Mouse (Mus musculus) C2C12 (cell line): ENCODE data around the gene Gm20518.

Source experiments
- CEBPB ChIP-seq: IDR thresholded peaks from one replicate; pipeline ENCODE4 v1.6.1; 2011; ENCODE audit warnings: low read depth, mild to moderate bottlenecking, control low read depth, moderate library complexity
- CTCF ChIP-seq: IDR thresholded peaks from one replicate; pipeline ENCODE4 v1.5.1; 2011; ENCODE audit not compliant: control insufficient read depth, insufficient read depth, insufficient read length
- MAX ChIP-seq: IDR thresholded peaks from one replicate; pipeline ENCODE4 v1.6.1; 2011; ENCODE audit warnings: mild to moderate bottlenecking, control low read depth
- MYOD1 ChIP-seq: IDR thresholded peaks from one replicate; pipeline ENCODE4 v1.6.1; 2011; ENCODE audit warnings: low read depth; ENCODE audit not compliant: control insufficient read depth, insufficient read length
- MYOG ChIP-seq: IDR thresholded peaks from one replicate; pipeline ENCODE4 v1.6.1; 2011; ENCODE audit not compliant: control insufficient read depth, insufficient read length; ENCODE audit errors: extremely low read depth
- USF1 ChIP-seq: IDR thresholded peaks from one replicate; pipeline ENCODE4 v1.6.1; 2011; ENCODE audit warnings: low read depth, mild to moderate bottlenecking, control low read depth, moderate library complexity

DNA sequence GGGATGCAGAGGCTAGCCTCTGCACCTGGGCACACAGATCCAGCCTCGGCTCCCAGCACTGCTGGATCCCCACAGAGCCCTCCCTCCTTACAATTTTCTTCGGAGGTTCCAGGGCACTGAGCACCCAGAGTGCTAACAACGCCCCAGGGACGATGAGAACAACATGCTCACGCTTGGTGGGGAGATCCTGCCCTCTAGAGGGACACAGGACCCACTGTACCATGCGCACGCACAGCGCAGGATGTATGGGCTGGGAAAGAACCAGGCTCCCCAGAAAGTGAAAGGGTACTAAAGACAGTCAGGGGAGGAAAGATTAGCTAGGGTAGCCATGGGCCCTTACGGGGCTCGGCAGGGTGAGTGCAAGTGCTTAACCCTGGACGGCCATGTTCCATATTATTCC is 59.7 kb downstream of the Gm20518 start:
- TF ChIP-seq CTCF: no peak
- no peak for TF ChIP-seq CEBPB
- TF ChIP-seq USF1: no peak
- no peak for TF ChIP-seq MAX
- TF ChIP-seq MYOD1: no peak
- TF ChIP-seq MYOG: no peak
